In genomic region chr5:125404536-125404902, GRCm38 (mm10) we compare ENCODE assay signal across 8 mouse cellular contexts. TPM values are rescaled to one million over a fixed set of nuclear protein-coding genes. Genes with fewer than 3 reads are reported as not detected.
A peak's percentile ranks its signal among the peaks of the same experiment; 100 is the strongest.
DNase-seq lines count a peak whose midpoint lies in the region; ATAC-seq lines count a peak whose summit lies in the region.

No protein-coding gene starts in this region.

- H3K4me1 ChIP-seq in kidney, embryonic 14.5 days (ENCODE audit: control insufficient read depth, insufficient read depth, low read length) = peaks cover 5% of the 10 kb centered on the region
- H3K4me1 ChIP-seq in heart, embryonic 15.5 days (replicated peaks) = peaks cover 22% of the 10 kb centered on the region

- H3K27ac ChIP-seq in kidney, embryonic 14.5 days (ENCODE audit: low read depth, low read length) = peak overlapping the region; percentile 86; the same call in 1 of the 2 replicates
- H3K27ac ChIP-seq in heart, embryonic 15.5 days = peak overlapping the region; percentile 92

- H3K27me3 ChIP-seq in kidney, embryonic 14.5 days (ENCODE audit: control insufficient read depth, insufficient read depth, low read length) = no peaks in the 10 kb centered on the region
- no peaks in the 10 kb centered on the region for H3K27me3 ChIP-seq in heart, embryonic 15.5 days

- no peaks in the 10 kb centered on the region for H3K9me3 ChIP-seq in kidney, embryonic 14.5 days (ENCODE audit: control insufficient read depth, low read length)
- H3K9me3 ChIP-seq in heart, embryonic 15.5 days (replicated peaks) = no peaks in the 10 kb centered on the region

- peak overlapping the region; percentile 59 for H3K9ac ChIP-seq in kidney, embryonic 14.5 days (ENCODE audit: low read depth, low read length)
- H3K9ac ChIP-seq in heart, embryonic 15.5 days = peak overlapping the region; percentile 56

- WGBS in kidney, embryonic 14.5 days = under 1% methylated on average over 7 of the region's 7 CpGs
- 3% methylated on average over 7 of the region's 7 CpGs for WGBS in heart, embryonic 15.5 days

- no peak for ATAC-seq in kidney, embryonic 14.5 days (ENCODE audit: low FRiP score, low TSS enrichment)
- no peak for ATAC-seq in heart, embryonic 15.5 days (replicated peaks; ENCODE audit: insufficient number of reproducible peaks, insufficient read depth, low FRiP score, low read depth)

- DNase-seq in kidney, adult 18-20 months = no peak
- DNase-seq in adipocyte (ENCODE audit: low spot score) = peak; percentile 70
- peak; percentile 42 for DNase-seq in mesoderm, embryonic 11.5 days (ENCODE audit: low read depth, low spot score)
- DNase-seq in right cerebral cortex, postnatal 25 days = no peak
- no peak for DNase-seq in spleen, postnatal 14 days (ENCODE audit: low spot score in 2 of 2)
- no peak for DNase-seq in cerebellum, adult 8-10 months

- peak overlapping the region; percentile 72 for H3K4me3 ChIP-seq in kidney, embryonic 14.5 days (ENCODE audit: low read length)
- peak overlapping the region; percentile 68 for H3K4me3 ChIP-seq in heart, embryonic 15.5 days

- H3K4me2 ChIP-seq in kidney, embryonic 14.5 days (replicated peaks; ENCODE audit: low read depth, low read length) = peak overlapping the region; percentile 90
- H3K4me2 ChIP-seq in heart, embryonic 15.5 days = peak overlapping the region; percentile 84

- H3K36me3 ChIP-seq in kidney, embryonic 14.5 days (ENCODE audit: control insufficient read depth, insufficient read depth, low read length) = no peaks in the 10 kb centered on the region
- no peaks in the 10 kb centered on the region for H3K36me3 ChIP-seq in heart, embryonic 15.5 days

RNA-seq across cellular contexts. Expression of gene Ubc, which starts 14.5 kb away (rescaled TPM):
- polyA plus RNA-seq in kidney, embryonic 14.5 days (2014; fragmentation: Nextera tagmentation; extraction: Ambion mirVana) = 715 and 1,051 TPM in 2 replicates
- 782 and 963 TPM in 2 replicates for polyA plus RNA-seq in heart, embryonic 15.5 days (2015; fragmentation: Nextera tagmentation; extraction: Ambion mirVana)

RNA-seq across cellular contexts. Expression of gene Gm10382, which starts 15.4 kb away (rescaled TPM):
- 0.16 and 0.41 TPM in 2 replicates for polyA plus RNA-seq in kidney, embryonic 14.5 days (2014; fragmentation: Nextera tagmentation; extraction: Ambion mirVana)
- polyA plus RNA-seq in heart, embryonic 15.5 days (2015; fragmentation: Nextera tagmentation; extraction: Ambion mirVana) = 0.30 and 0.48 TPM in 2 replicates

RNA-seq across cellular contexts. Expression of gene Dhx37, which starts 29.4 kb away (rescaled TPM):
- 7.7 and 14.4 TPM in 2 replicates for polyA plus RNA-seq in kidney, embryonic 14.5 days (2014; fragmentation: Nextera tagmentation; extraction: Ambion mirVana)
- 7.0 and 10.4 TPM in 2 replicates for polyA plus RNA-seq in heart, embryonic 15.5 days (2015; fragmentation: Nextera tagmentation; extraction: Ambion mirVana)

RNA-seq across cellular contexts. Expression of gene Bri3bp, which starts 36.8 kb away (rescaled TPM):
- polyA plus RNA-seq in kidney, embryonic 14.5 days (2014; fragmentation: Nextera tagmentation; extraction: Ambion mirVana) = 29.6 and 39.8 TPM in 2 replicates
- polyA plus RNA-seq in heart, embryonic 15.5 days (2015; fragmentation: Nextera tagmentation; extraction: Ambion mirVana) = 36.5 and 40.7 TPM in 2 replicates

Comparison
In these comparisons a context has a peak if more than half of its experiments do, and no peak if none do; other contexts are left out.
1. DNase-seq: peak in adipocyte (single experiment) and mesoderm, embryonic 11.5 days (single experiment); none in kidney, adult 18-20 months (single experiment), right cerebral cortex, postnatal 25 days (single experiment), spleen, postnatal 14 days (0 of 2) and cerebellum, adult 8-10 months (single experiment).